Mouse (Mus musculus) megakaryocyte-erythroid progenitor cell, adult 5-6 weeks (primary cell): ENCODE data around the gene Mblac1. TPM values are rescaled to one million over a fixed set of nuclear protein-coding genes. Genes with fewer than 3 reads are reported as not detected.
A peak's percentile ranks its signal among the peaks of the same experiment; 100 is the strongest.
"Not testable (repeated sequence)": the region's sequence is repeated elsewhere in the genome, so short reads cannot be mapped to it uniquely, and the experiment has no call there.

ENCODE experiments used
- ATAC-seq: replicated peaks from 2 replicates; pipeline ENCODE4 v1.8.0; 2016; ENCODE audit warnings: mild to moderate bottlenecking, inconsistent platforms; ENCODE audit not compliant: severe bottlenecking, poor library complexity, low FRiP score, low TSS enrichment
- total RNA-seq, 2 experiments: library from RNA; stranded (forward) in 1 of 2; stranded (reverse) in 1 of 2; fragments of 200-1000, 215-1000 nt in 1 of 2; fragments of >200 nt in 1 of 2; fragmentation: Nextera tagmentation in 1 of 2; gene quantifications; 2 replicates each; pipeline ENCODE4 v1.2.3; 2014 to 2017

The Mblac1 gene
- total RNA-seq, 2 experiments from 2014 or later = 2.5 to 8.0 TPM

GRCm38 (mm10) chr5:138202086-138202485, 8.0 kb downstream of the Mblac1 start:
- ATAC-seq = peak; percentile 52; the same call in 1 of the 2 replicates

- no peak for ATAC-seq
Measured at GRCm38 (mm10) chr5:138207253-138207652, 13.1 kb downstream of the Mblac1 start.

- no peak for ATAC-seq
Measured at GRCm38 (mm10) chr5:138207873-138208272, 13.8 kb downstream of the Mblac1 start.

GRCm38 (mm10) chr5:138216632-138217031, 22.5 kb downstream of the Mblac1 start:
- ATAC-seq = not testable (repeated sequence)

DNA sequence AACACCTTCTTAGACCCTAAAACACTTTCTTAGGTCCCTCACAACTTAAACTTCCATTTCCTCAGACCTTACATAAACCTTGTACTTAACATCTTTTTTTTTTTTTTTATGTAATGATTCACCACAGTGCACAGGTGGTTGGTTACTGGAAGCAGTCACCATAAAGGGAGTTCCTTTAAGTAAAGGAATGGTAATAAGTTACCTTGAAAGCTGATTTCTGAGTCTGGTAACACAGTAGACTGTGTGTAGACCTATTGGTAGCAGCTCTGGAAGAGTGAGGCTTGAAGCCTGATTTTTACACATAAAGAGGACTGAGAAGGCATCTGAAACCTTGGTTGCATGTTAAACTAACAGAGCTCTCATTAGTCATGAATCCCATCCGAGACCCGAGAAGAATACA, 25.8 kb downstream of the Mblac1 start:
- ATAC-seq = no peak

- peak; percentile 90 for ATAC-seq
Measured at GRCm38 (mm10) chr5:138222111-138222510, 28.0 kb downstream of the Mblac1 start.

- ATAC-seq = no peak
Measured at GRCm38 (mm10) chr5:138223287-138223686, 29.2 kb downstream of the Mblac1 start.

DNA sequence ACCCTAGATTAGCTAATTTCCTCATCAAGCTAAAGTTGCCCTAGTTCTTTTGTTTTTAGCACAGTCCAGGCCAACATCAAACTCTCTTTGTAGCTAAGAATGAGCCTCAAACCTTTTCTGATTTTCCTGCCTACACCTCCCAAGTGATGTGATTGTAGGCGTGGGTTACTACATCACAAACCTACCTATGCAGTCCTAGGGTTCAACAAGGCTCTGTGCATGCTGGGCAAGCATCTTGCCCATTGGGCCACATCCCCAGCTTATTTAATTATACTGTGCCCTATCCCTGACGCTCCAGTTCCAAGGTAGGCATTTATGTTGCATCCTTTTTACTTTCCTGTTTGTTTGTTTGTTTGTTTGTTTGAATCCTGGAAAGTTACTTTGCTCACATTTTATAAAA, 31.6 kb downstream of the Mblac1 start, which contains the start of gene Nxpe5:
TSS of gene Nxpe5 (plus strand) at position 199 of the 400 bp plus-strand sequence.
- ATAC-seq = no peak

DNA sequence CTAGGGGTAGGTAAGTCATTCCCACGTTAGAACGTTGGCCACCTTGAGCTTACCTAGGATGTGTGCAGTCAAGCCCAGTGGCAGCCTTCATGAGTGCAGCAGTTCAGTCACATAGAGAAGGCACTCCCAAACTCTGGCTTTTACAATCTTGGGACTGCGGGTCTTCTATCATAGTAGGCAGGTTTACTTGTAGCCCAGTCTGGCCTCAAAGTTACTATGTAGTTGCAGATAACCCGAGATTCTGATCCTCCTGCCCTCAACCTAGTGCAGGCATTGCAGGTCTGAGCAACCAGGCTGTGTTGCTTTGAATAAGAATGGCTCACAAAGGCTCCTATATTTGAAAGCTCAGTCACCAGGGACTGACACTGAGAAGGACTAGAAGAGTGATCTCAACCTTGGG, 32.4 kb downstream of the Mblac1 start:
- peak; percentile 45 for ATAC-seq

DNA sequence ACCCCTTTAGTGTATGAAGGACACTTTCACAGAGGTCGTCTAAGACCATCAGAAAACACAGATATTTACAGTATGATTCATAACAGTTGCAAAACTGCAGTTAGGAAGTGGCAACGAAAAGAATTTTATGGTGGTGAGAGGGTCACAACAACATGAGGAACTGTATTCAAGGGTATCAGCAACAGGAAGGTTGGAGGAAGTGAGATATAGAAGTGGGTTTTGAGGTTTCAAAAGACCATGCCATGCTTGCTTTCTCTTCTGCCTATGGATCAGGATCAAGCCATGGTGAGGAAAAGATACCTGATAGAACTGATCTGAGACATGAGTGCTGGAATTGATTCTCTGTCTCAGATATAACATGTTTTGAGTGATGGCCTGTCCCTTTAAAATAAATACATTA, 33.3 kb downstream of the Mblac1 start:
- ATAC-seq = peak; percentile 48; the same call in 1 of the 2 replicates

GRCm38 (mm10) chr5:138228026-138228425, 33.9 kb downstream of the Mblac1 start:
- peak; percentile 64 for ATAC-seq

GRCm38 (mm10) chr5:138229511-138229910, 35.4 kb downstream of the Mblac1 start:
- ATAC-seq = no peak

DNA sequence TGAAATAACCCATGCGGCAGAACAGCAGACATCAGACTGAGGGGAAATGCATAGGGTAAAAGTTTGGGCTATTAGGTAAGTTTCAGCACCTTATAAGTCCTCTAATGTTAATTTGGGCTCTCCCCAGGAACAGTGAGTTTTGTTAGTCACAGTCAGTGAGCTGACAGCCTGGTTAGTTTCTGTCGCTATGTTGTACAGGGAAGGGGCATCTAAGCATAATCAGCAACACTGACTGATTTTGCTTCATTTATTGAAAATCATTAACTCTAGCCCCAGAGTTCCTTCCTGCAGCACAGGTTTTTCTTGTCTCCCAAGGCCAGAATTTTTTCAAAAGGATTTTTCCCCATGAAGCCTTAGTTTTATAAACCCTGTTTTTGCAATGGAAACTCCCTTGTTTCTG, 39.7 kb downstream of the Mblac1 start:
- no peak for ATAC-seq

- ATAC-seq = no peak
Measured at GRCm38 (mm10) chr5:138234224-138234623, 40.1 kb downstream of the Mblac1 start.

- ATAC-seq = no peak
Measured at GRCm38 (mm10) chr5:138241511-138241910, 47.4 kb downstream of the Mblac1 start.

Other genes with a start within 250 kb of the Mblac1 start
- gene Gjc3, start 231.2 kb upstream of the Mblac1 start, total RNA-seq (2014; fragmentation: Nextera tagmentation) = not detected in 2 replicates
- not detected in 2 replicates for gene Gjc3, start 231.2 kb upstream of the Mblac1 start, total RNA-seq (2017)
- not detected in 2 replicates for gene Azgp1, start 212.8 kb upstream of the Mblac1 start, total RNA-seq (2014; fragmentation: Nextera tagmentation)
- not detected in 2 replicates for gene Azgp1, start 212.8 kb upstream of the Mblac1 start, total RNA-seq (2017)
- not detected in 2 replicates for gene Smok3a, start 173.1 kb upstream of the Mblac1 start, total RNA-seq (2014; fragmentation: Nextera tagmentation)
- not detected in 2 replicates for gene Smok3a, start 173.1 kb upstream of the Mblac1 start, total RNA-seq (2017)
- gene Smok3b, start 172.9 kb upstream of the Mblac1 start, total RNA-seq (2014; fragmentation: Nextera tagmentation) = not detected in 2 replicates
- gene Smok3b, start 172.9 kb upstream of the Mblac1 start, total RNA-seq (2017) = not detected in 2 replicates
- gene Smok3c, start 141.1 kb upstream of the Mblac1 start, total RNA-seq (2014; fragmentation: Nextera tagmentation) = not detected in 2 replicates
- gene Smok3c, start 141.1 kb upstream of the Mblac1 start, total RNA-seq (2017) = not detected in 2 replicates
- gene Zkscan1, start 109.2 kb upstream of the Mblac1 start, total RNA-seq (2014; fragmentation: Nextera tagmentation) = 40.3 and 41.1 TPM in 2 replicates
- 38.0 and 44.5 TPM in 2 replicates for gene Zkscan1, start 109.2 kb upstream of the Mblac1 start, total RNA-seq (2017)
- gene Zscan21, start 77.4 kb upstream of the Mblac1 start, total RNA-seq (2014; fragmentation: Nextera tagmentation) = 14.4 and 18.0 TPM in 2 replicates
- gene Zscan21, start 77.4 kb upstream of the Mblac1 start, total RNA-seq (2017) = 10.8 and 16.5 TPM in 2 replicates
- gene Zfp113, start 38.6 kb upstream of the Mblac1 start, total RNA-seq (2014; fragmentation: Nextera tagmentation) = 7.3 and 7.5 TPM in 2 replicates
- gene Zfp113, start 38.6 kb upstream of the Mblac1 start, total RNA-seq (2017) = 7.8 and 10.9 TPM in 2 replicates
- 81.1 and 121 TPM in 2 replicates for gene Cops6, start 33.2 kb upstream of the Mblac1 start, total RNA-seq (2014; fragmentation: Nextera tagmentation)
- gene Cops6, start 33.2 kb upstream of the Mblac1 start, total RNA-seq (2017) = 51.6 and 66.1 TPM in 2 replicates
- 37.3 and 53.0 TPM in 2 replicates for gene Ap4m1, start 22.3 kb upstream of the Mblac1 start, total RNA-seq (2014; fragmentation: Nextera tagmentation)
- gene Ap4m1, start 22.3 kb upstream of the Mblac1 start, total RNA-seq (2017) = 18.9 and 32.8 TPM in 2 replicates
- 343 and 361 TPM in 2 replicates for gene Mcm7, start 21.9 kb upstream of the Mblac1 start, total RNA-seq (2014; fragmentation: Nextera tagmentation)
- 397 and 503 TPM in 2 replicates for gene Mcm7, start 21.9 kb upstream of the Mblac1 start, total RNA-seq (2017)
- 44.8 and 68.4 TPM in 2 replicates for gene Taf6, start 6.9 kb upstream of the Mblac1 start, total RNA-seq (2014; fragmentation: Nextera tagmentation)
- 25.4 and 37.9 TPM in 2 replicates for gene Taf6, start 6.9 kb upstream of the Mblac1 start, total RNA-seq (2017)
- 22.0 and 26.2 TPM in 2 replicates for gene Cnpy4, start 6.8 kb upstream of the Mblac1 start, total RNA-seq (2014; fragmentation: Nextera tagmentation)
- gene Cnpy4, start 6.8 kb upstream of the Mblac1 start, total RNA-seq (2017) = 35.3 and 36.5 TPM in 2 replicates
- 0.28 TPM in 1 of 2 replicates, not detected in the other for gene Nxpe5, start 31.6 kb downstream of the Mblac1 start, total RNA-seq (2014; fragmentation: Nextera tagmentation)
- gene Nxpe5, start 31.6 kb downstream of the Mblac1 start, total RNA-seq (2017) = 0.94 and 1.0 TPM in 2 replicates
- gene Lamtor4, start 61.2 kb downstream of the Mblac1 start, total RNA-seq (2014; fragmentation: Nextera tagmentation) = 28.7 and 36.3 TPM in 2 replicates
- gene Lamtor4, start 61.2 kb downstream of the Mblac1 start, total RNA-seq (2017) = 27.0 and 30.0 TPM in 2 replicates
- 113 and 199 TPM in 2 replicates for gene BC037034, start 69.7 kb downstream of the Mblac1 start, total RNA-seq (2014; fragmentation: Nextera tagmentation)
- gene BC037034, start 69.7 kb downstream of the Mblac1 start, total RNA-seq (2017) = 46.5 and 50.8 TPM in 2 replicates
- not detected in 2 replicates for gene Gal3st4, start 78.5 kb downstream of the Mblac1 start, total RNA-seq (2014; fragmentation: Nextera tagmentation)
- gene Gal3st4, start 78.5 kb downstream of the Mblac1 start, total RNA-seq (2017) = not detected in 2 replicates
- not detected in 2 replicates for gene Gm43720, start 85.6 kb downstream of the Mblac1 start, total RNA-seq (2014; fragmentation: Nextera tagmentation)
- not detected in 2 replicates for gene Gm43720, start 85.6 kb downstream of the Mblac1 start, total RNA-seq (2017)
- gene Gpc2, start 85.7 kb downstream of the Mblac1 start, total RNA-seq (2014; fragmentation: Nextera tagmentation) = 6.0 and 15.0 TPM in 2 replicates
- 0.89 and 6.5 TPM in 2 replicates for gene Gpc2, start 85.7 kb downstream of the Mblac1 start, total RNA-seq (2017)
- 13.1 and 15.7 TPM in 2 replicates for gene Stag3, start 85.9 kb downstream of the Mblac1 start, total RNA-seq (2014; fragmentation: Nextera tagmentation)
- 9.9 and 13.4 TPM in 2 replicates for gene Stag3, start 85.9 kb downstream of the Mblac1 start, total RNA-seq (2017)
- gene Pvrig, start 147.6 kb downstream of the Mblac1 start, total RNA-seq (2014; fragmentation: Nextera tagmentation) = 4.0 TPM in 1 of 2 replicates, not detected in the other
- not detected in 2 replicates for gene Pvrig, start 147.6 kb downstream of the Mblac1 start, total RNA-seq (2017)
- gene Zfp157, start 247.2 kb downstream of the Mblac1 start, total RNA-seq (2014; fragmentation: Nextera tagmentation) = 11.5 and 13.1 TPM in 2 replicates
- gene Zfp157, start 247.2 kb downstream of the Mblac1 start, total RNA-seq (2017) = 4.9 and 19.0 TPM in 2 replicates